Mouse (Mus musculus): Measurements from ENCODE around the gene Gtpbp3.
"Not testable (repeated sequence)": the region's sequence is repeated elsewhere in the genome, so short reads cannot be mapped to it uniquely, and the experiment has no call there.

The Gtpbp3 gene

GRCm38 (mm10) chr8:71530735-71531467, 43.0 kb downstream of the Gtpbp3 start:
- in situ Hi-C loops (cut with MboI, MseI), result not testable (repeated sequence)

GRCm38 (mm10) chr8:71534263-71534810, 46.4 kb downstream of the Gtpbp3 start:
- in situ Hi-C loops (cut with MboI, MseI), result no loop called here

GRCm38 (mm10) chr8:71535663-71536062, 47.8 kb downstream of the Gtpbp3 start:
- in situ Hi-C loops (cut with MboI, MseI), result no loop called here

GRCm38 (mm10) chr8:71537028-71537867, 49.3 kb downstream of the Gtpbp3 start, which contains the start of gene Bst2:
Gene Bst2 (minus strand): TSS chr8:71537456.
- in situ Hi-C loops (cut with MboI, MseI), result no loop called here

- in situ Hi-C loops (cut with MboI, MseI), result no loop called here
Measured at GRCm38 (mm10) chr8:71542632-71543343, 54.9 kb downstream of the Gtpbp3 start, which contains the start of gene Mvb12a. Gene Mvb12a (plus strand): TSS chr8:71542922.

GRCm38 (mm10) chr8:71543755-71544154, 55.9 kb downstream of the Gtpbp3 start:
- in situ Hi-C loops (cut with MboI, MseI), result no loop called here

GRCm38 (mm10) chr8:71545053-71545452, 57.1 kb downstream of the Gtpbp3 start:
- in situ Hi-C loops (cut with MboI, MseI), result no loop called here

GRCm38 (mm10) chr8:71547590-71547989, 59.7 kb downstream of the Gtpbp3 start:
- in situ Hi-C loops (cut with MboI, MseI), result no loop called here
